Mouse (Mus musculus) left cerebral cortex, adult 2 months (tissue): ENCODE results near the gene Man2c1. TPM values are rescaled to one million over a fixed set of nuclear protein-coding genes. Genes with fewer than 3 reads are reported as not detected.

ENCODE experiments used
- DNase-seq, 2 experiments: peaks; one replicate each; pipeline ENCODE4 v3.0.0; 2021 to 2022; ENCODE audit warnings: low spot score in 2 of 2, mixed read lengths in 1 of 2; ENCODE audit errors: extremely low spot score in 1 of 2
- H3K27ac ChIP-seq: fragments of 200-600 bp; 2 replicates; pipeline ENCODE4 v1.8.1; 2022
- H3K4me3 ChIP-seq: fragments of 200-600 bp; 2 replicates; pipeline ENCODE4 v1.8.1; 2022
- CTCF ChIP-seq: fragments of 200-600 bp; IDR thresholded peaks from 2 replicates; pipeline ENCODE4 v1.8.1; 2022; ENCODE audit warnings: antibody characterized with exemption, mild to moderate bottlenecking, moderate library complexity
- intact Hi-C: fragments of 180-260 bp; cut with DNase I; formaldehyde crosslinking; loops from one replicate; pipeline ENCODE4 v1.15.1; 2025
- total RNA-seq, 2 experiments: library from RNA; stranded (reverse); gene quantifications; 2 replicates each; pipeline ENCODE4 v1.2.3; 2021

Man2c1 gene
- total RNA-seq, 2 experiments from 2014 or later = 150 to 175 TPM

DNA sequence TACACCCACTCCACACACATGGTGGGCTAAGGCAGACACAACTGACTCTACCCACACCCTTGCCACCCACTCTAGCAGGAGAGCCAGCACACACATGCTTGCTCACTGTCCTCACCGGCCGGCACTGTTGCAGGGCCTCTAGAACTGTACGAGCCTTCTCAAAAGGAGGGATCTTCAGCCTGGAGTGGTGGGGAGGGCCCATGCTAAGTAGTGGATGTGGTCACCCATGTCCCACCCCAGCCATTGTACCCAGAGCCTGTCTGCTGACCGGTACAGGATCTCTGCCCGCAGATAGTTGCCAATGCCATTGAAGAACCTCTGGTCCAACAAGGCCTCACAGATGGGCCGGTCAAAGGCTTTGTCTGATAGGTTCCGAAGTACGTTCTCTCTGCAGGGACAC is 14.3 kb downstream of the Man2c1 start:
- intact Hi-C loops = no loop called here
- TF ChIP-seq CTCF = no peak
- H3K4me3 ChIP-seq = no peak overlapping the region
- H3K27ac ChIP-seq = no peak overlapping the region
- no peak for DNase-seq

DNA sequence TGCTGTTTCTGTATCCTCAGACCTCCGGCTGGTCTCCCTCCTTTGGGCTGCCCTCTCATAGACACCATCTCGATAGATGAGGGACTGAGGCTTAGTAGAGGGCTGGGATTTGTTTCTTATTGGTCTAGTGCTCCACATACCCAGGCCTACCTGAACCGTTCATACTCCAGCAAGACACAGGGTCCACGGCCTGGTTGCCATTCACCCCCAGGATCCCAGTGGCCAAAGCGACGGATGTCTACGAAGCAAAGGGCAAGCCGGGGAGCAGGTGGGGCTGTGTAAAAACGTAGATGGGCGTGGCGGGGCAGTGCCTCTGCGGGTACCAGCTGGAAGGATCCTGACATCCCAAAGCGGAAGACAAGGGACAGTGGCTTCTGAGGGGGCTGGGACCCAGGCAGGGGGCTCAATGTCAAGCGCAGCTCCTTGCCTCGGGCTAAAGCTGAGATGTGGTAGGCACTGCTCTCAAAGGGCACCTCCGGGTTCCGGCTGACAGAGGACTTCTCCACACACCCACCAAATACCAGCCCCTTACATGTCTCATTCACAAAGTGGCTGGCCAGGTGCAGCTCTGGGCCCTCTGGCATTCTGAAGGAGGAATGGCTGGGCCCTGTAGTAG is 16.1 kb downstream of the Man2c1 start:
- Histone ChIP-seq H3K4me3 (peak overlapping the region; percentile 68; the same call in 1 of the 2 replicates), H3K27ac (no peak overlapping the region)
- no peak for DNase-seq
- no peak for TF ChIP-seq CTCF
- intact Hi-C loops = no loop called here

DNA sequence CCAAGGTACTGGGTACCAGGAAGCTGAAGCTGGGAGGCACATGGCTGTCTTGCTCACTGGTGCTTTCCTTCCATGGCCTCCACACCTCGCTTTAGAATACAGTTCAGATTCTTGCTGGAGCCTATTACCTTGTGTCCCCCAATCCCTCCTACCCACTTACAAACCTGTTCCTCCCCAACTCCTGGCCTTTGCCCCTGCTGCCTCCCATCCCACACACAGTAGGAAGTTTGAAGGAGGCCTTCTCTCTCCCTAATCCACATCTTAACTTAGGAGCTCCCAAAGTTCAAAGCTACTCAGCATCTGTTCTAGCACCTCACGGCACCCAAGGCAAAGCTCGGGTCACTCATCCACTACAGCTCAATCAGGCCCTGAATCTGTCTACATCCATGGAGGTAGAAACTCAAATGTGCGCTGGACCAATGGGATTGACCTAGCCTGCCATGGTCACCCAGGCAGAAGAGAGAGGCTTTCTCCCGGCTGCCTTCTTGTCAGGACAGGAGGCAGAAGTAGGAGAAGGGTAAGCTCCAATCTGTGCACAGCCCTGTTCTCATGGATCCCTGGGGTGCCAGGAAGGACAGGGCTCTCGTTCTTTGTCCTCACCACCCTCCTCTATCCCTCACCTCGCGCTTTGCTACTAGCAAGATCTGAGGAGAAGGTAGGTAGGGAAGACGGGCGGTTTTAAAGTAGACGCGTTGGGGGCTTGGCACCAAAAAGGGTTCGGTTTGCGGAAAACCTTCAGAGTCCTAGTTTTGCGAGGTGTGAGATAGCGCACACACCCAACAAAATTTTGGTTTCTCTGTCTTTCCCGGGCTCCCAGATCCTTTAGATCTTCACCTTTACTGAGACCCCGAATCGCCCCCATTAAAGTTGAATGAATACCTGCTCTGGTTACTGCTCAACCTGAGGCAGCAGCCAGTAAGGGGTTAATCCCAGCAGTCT is 17.0 kb downstream of the Man2c1 start:
- H3K4me3 ChIP-seq = peak overlapping the region; percentile 68
- no peak for TF ChIP-seq CTCF
- H3K27ac ChIP-seq = peak overlapping the region; percentile 92
- intact Hi-C loops = loop anchor here (1.0 kb wide), 1 partner anchor 11 kb away; the partner anchor contains the start of gene Commd4
- peak in 1 of 2 experiments; percentile 35 for DNase-seq

DNA sequence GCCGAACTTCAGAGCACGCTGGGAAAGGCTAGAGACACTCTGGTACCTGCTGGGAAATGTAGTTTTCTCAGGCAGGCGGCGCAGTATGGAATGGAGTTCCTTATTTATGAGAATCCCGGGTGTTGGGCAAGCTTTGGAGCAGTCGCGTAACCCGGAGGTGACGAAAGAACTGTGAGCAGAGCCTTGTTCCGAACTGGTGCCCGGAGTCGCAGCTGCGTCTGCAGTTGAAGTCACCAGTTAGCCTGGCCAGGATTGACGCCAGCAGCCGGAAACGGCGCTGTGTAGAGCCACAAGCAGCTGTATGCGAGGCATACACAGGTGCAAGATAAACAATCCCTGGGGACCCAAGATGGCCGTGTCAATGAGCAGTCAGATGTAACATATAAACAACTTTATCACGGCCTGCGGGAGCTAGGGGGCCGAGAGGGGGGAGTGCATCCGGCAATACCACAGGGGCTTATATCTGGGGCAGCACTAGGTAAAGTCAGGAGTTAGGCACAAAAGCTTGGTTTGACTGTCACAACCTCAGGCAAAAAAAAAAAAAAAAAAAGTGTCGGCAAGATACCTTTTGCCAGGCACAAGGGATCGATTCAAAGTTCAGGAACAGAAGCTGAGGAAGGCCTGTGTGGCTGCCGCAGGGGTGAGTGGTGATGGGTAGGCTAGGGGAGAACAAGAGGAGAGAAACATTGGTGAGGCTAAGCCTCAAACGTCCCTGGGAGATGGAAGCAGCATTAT is 17.8 kb downstream of the Man2c1 start, which contains the start of gene Neil1:
Neil1 (minus strand) TSS at position 162 of the 735 bp plus-strand sequence.
- Histone ChIP-seq H3K27ac (peak within 1 kb of the TSS; percentile 92), H3K4me3 (peak within 1 kb of the TSS; percentile 68)
- intact Hi-C loops = loop anchor here (1.0 kb wide), 1 partner anchor 10 kb away; the partner anchor contains the start of gene Commd4
- peak; percentile 3; the same call in 1 of the 2 replicates for TF ChIP-seq CTCF
- peak; percentile 84 to 89 for DNase-seq

DNA sequence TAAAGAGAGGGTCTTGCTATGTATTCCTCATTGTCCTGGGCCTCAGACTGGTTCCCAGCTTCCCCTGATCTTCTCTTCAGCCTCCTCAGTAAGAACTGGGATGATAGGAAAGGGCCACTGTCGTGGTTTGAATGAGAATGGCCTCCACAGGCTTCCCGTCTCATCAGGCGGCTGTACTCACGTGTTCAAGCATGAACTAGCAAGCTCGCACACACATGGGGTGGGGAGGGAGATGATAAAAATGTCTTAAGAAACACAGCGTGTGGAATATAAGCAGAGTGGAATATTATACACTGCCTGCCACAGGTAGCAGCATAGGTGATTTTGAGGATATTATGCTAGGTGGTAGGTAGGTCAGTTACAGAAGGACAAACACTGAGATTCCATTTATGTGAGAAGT is 18.5 kb downstream of the Man2c1 start:
- H3K27ac ChIP-seq = peak overlapping the region; percentile 92

GRCm38 (mm10) chr9:57150192-57150591 is 19.7 kb downstream of the Man2c1 start:
- no peak overlapping the region for H3K27ac ChIP-seq
- no peak for TF ChIP-seq CTCF
- intact Hi-C loops = no loop called here
- no peak for DNase-seq
- H3K4me3 ChIP-seq = no peak overlapping the region

More for the DNA sequence above, 18.5 kb downstream of the Man2c1 start:
- intact Hi-C loops = no loop called here
- peak overlapping the region; percentile 68 for H3K4me3 ChIP-seq
- TF ChIP-seq CTCF = no peak
- DNase-seq = no peak

GRCm38 (mm10) chr9:57152331-57152730 is 21.8 kb downstream of the Man2c1 start:
- DNase-seq = no peak
- H3K27ac ChIP-seq = no peak overlapping the region
- no peak overlapping the region for H3K4me3 ChIP-seq
- no peak for TF ChIP-seq CTCF
- intact Hi-C loops = no loop called here

DNA sequence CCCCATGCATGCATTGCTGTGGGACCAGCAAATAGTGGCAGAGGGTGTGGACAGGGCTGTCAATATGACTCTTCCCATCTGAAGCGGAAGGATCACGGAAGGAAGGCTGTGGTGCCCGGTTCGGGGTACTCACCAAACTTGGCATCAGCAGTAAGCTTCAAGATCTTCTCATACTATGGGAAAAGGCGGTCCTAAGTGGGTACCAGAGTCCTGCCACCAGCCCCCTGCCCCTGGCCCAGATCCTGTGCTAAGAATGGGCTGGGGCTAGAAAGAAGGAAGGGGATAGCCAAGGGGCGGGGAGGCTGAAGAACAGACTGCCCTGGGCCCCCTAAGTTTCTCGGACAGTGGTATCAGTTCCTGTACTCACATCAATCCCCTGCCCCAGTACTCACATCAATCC is 25.9 kb downstream of the Man2c1 start:
- Histone ChIP-seq H3K4me3 (no peak overlapping the region), H3K27ac (no peak overlapping the region)
- DNase-seq = no peak
- TF ChIP-seq CTCF = no peak
- intact Hi-C loops = no loop called here

DNA sequence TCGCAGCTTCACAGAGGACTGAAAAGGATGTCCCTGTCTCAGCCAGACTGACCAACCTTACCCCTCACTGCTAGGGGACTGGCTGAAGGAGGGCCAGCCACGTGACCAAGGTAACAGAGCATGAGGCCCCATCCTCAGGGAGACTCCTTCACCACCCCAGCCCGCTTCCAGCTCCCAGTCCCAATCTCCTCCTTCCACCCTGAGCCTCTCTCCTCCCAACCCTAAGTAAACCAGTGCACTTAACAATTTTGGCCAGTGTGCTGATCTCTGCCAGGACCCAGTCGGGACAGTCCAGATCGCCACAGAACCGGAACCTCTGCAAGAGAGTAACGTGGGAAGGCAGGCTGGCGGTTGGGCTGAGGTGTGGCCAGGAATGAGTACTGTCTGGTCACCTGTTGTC is 26.3 kb downstream of the Man2c1 start:
- Histone ChIP-seq H3K27ac (no peak overlapping the region), H3K4me3 (peak overlapping the region; percentile 93)
- no peak for TF ChIP-seq CTCF
- no peak for DNase-seq
- intact Hi-C loops = no loop called here

GRCm38 (mm10) chr9:57157499-57157898 is 27.0 kb downstream of the Man2c1 start:
- Histone ChIP-seq H3K27ac (peak overlapping the region; percentile 84), H3K4me3 (peak overlapping the region; percentile 93)
- intact Hi-C loops = no loop called here
- no peak for DNase-seq
- TF ChIP-seq CTCF = no peak

GRCm38 (mm10) chr9:57158013-57158470 is 27.6 kb downstream of the Man2c1 start, which contains the start of gene Commd4:
Gene Commd4 (minus strand): TSS chr9:57158331.
- peak; percentile 79 to 88 for DNase-seq
- Histone ChIP-seq H3K27ac (peak within 1 kb of the TSS; percentile 84), H3K4me3 (peak within 1 kb of the TSS; percentile 93)
- TF ChIP-seq CTCF = no peak
- intact Hi-C loops = loop anchor here (1.0 kb wide), 1 partner anchor 10 kb away; the partner anchor contains the start of gene Neil1
